Mouse (Mus musculus) naive thymus-derived CD4-positive, alpha-beta T cell, adult 2 months (primary cell): ENCODE data around the gene Zscan12.
"Not testable (repeated sequence)": the region's sequence is repeated elsewhere in the genome, so short reads cannot be mapped to it uniquely, and the experiment has no call there.

Experiments used
- DNase-seq: peaks from one replicate; pipeline ENCODE4 v3.0.0-alpha.2; 2011; ENCODE audit warnings: low read depth

The Zscan12 gene

GRCm38 (mm10) chr13:21362621-21363248 is at the start of gene Zscan12:
TSS of gene Zscan12 (plus strand) at chr13:21362820.
- DNase-seq: peak; percentile 67

GRCm38 (mm10) chr13:21312854-21313253 is 49.8 kb upstream of the Zscan12 start:
- no peak for DNase-seq

- no peak for DNase-seq
Measured at GRCm38 (mm10) chr13:21313903-21314302, 48.7 kb upstream of the Zscan12 start.

GRCm38 (mm10) chr13:21320262-21320661 is 42.4 kb upstream of the Zscan12 start:
- no peak for DNase-seq

GRCm38 (mm10) chr13:21321890-21322494 is 40.6 kb upstream of the Zscan12 start:
- no peak for DNase-seq

GRCm38 (mm10) chr13:21322509-21323375 is 39.9 kb upstream of the Zscan12 start:
- no peak for DNase-seq

GRCm38 (mm10) chr13:21323405-21323804 is 39.2 kb upstream of the Zscan12 start:
- no peak for DNase-seq

GRCm38 (mm10) chr13:21326191-21326590 is 36.4 kb upstream of the Zscan12 start:
- DNase-seq: peak; percentile 9

- peak; percentile 44 for DNase-seq
Measured at GRCm38 (mm10) chr13:21326657-21327211, 35.9 kb upstream of the Zscan12 start.

GRCm38 (mm10) chr13:21327424-21327823 is 35.2 kb upstream of the Zscan12 start:
- no peak for DNase-seq

GRCm38 (mm10) chr13:21346610-21347009 is 16.0 kb upstream of the Zscan12 start, which contains the start of gene Olfr1367:
TSS of gene Olfr1367 (plus strand) at chr13:21346910.
- no peak for DNase-seq

GRCm38 (mm10) chr13:21350593-21350992 is 12.0 kb upstream of the Zscan12 start:
- DNase-seq: no peak

GRCm38 (mm10) chr13:21363719-21364118 is 1.1 kb downstream of the Zscan12 start:
- peak; percentile 8 for DNase-seq

- DNase-seq: peak; percentile 64
Measured at GRCm38 (mm10) chr13:21366635-21367034, 4.0 kb downstream of the Zscan12 start.

- DNase-seq: no peak
Measured at GRCm38 (mm10) chr13:21372700-21373099, 10.1 kb downstream of the Zscan12 start.

GRCm38 (mm10) chr13:21377773-21378172 is 15.2 kb downstream of the Zscan12 start:
- DNase-seq: no peak

- DNase-seq: no peak
Measured at GRCm38 (mm10) chr13:21395211-21395610, 32.6 kb downstream of the Zscan12 start.

- DNase-seq: no peak
Measured at GRCm38 (mm10) chr13:21395623-21396022, 33.0 kb downstream of the Zscan12 start.

GRCm38 (mm10) chr13:21396048-21396447 is 33.4 kb downstream of the Zscan12 start:
- not testable (repeated sequence) for DNase-seq

- DNase-seq: no peak
Measured at GRCm38 (mm10) chr13:21397486-21397885, 34.9 kb downstream of the Zscan12 start.

- DNase-seq: no peak
Measured at GRCm38 (mm10) chr13:21401166-21401565, 38.5 kb downstream of the Zscan12 start.

GRCm38 (mm10) chr13:21401636-21402286 is 39.1 kb downstream of the Zscan12 start:
- no peak for DNase-seq
